Mouse (Mus musculus) CH12.LX (cell line): ENCODE measurements at regions not wholly inside any gene's neighbourhood (a gene's known extent, or its start where the extent isn't known, plus 50 kb on each side); places are given as distances from the start of the nearest gene placed in this dataset.

Source experiments
- CTCF ChIP-seq, 2 experiments: IDR thresholded peaks in 1 of 2; conservative IDR thresholded peaks in 1 of 2; 2 replicates each; pipeline ENCODE4 v1.5.1; 2011 to 2012; ENCODE audit warnings: low read depth in 2 of 2, low read length in 2 of 2, improper control_type of control experiment in 1 of 2, inconsistent platforms in 1 of 2, mild to moderate bottlenecking in 1 of 2, moderate library complexity in 1 of 2
- POLR2AphosphoS2 ChIP-seq: IDR thresholded peaks from 2 replicates; pipeline ENCODE4 v1.6.1; 2011; ENCODE audit warnings: low read depth, low read length, improper control_type of control experiment

GRCm38 (mm10) chr17:62287127-62287526 is 594.0 kb downstream of the Efna5 start:
- TF ChIP-seq CTCF (conservative IDR thresholded peaks at IDR 0.05 in 1 of 2, IDR thresholded peaks at IDR 0.05 in 1 of 2; ENCODE audit: low read depth in 2 of 2, low read length in 2 of 2), result no peak
- TF ChIP-seq POLR2AphosphoS2, result no peak
